Mouse (Mus musculus): ENCODE results near the gene Stab2. TPM values are rescaled to one million over a fixed set of nuclear protein-coding genes. Genes with fewer than 3 reads are reported as not detected.

The Stab2 gene
- polyA plus RNA-seq, 1 experiment from 2014 or later, result 0.24 TPM

DNA sequence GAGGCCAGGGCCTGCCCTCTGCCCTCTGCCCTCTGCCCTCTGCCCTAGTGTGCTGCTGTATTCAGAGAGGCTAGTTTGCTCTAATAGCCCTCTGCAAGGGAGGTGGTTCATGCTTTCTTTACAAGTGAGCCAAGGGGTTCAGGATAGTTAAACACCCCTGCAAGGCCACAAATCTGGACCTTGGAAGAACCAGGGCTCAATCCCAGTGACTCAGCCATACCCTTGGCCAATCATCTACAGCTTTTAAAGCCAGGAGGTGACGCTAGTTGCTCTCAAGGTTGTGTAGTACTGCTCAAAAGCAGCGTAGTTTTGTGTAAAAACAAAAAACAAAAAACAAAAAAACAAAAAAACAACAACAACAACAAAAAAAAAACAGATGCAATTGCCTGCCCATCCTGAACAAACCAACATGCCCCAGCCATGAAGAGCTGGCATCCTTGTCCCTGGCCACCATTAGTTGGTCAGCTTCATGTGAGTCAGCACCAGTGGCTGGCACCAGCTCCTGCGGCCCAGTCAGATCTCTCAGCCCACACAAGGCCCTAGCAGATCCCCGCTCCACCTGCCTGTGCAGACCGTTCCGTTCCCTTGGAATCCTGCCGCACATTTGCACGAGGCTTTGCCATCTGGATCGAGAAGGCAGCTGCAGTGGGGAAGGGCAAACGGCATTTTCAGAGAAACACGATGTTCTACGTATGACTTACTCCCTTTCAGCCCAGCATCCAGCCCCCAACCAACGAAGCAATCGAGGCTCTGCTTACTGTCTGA is 117.5 kb downstream of the Stab2 start:
- Histone ChIP-seq H3K4me1 (ENCODE audit: insufficient read depth, low read depth, low read length) (no peaks in the 10 kb centered on the region), H3K9ac (replicated peaks; ENCODE audit: low read depth) (no peak overlapping the region), H3K27me3 (replicated peaks; ENCODE audit: insufficient read depth, low read length) (no peaks in the 10 kb centered on the region), H3K4me2 (replicated peaks; ENCODE audit: low read depth, low read length) (no peak overlapping the region), H3K36me3 (ENCODE audit: insufficient read depth, low read length) (no peaks in the 10 kb centered on the region), H3K9me3 (ENCODE audit: low read length) (no peaks in the 10 kb centered on the region), H3K27ac (ENCODE audit: low read length) (no peak overlapping the region), H3K4me3 (ENCODE audit: low read depth, low read length) (no peak overlapping the region)
- TF ChIP-seq EP300 (IDR thresholded peaks at IDR 0.05) (no peak), CTCF (IDR thresholded peaks at IDR 0.05) (no peak)
- no peak for DNase-seq (ENCODE audit: low spot score)
- 93% methylated on average over 14 of the region's 14 CpGs for WGBS
- ATAC-seq, result no peak

DNA sequence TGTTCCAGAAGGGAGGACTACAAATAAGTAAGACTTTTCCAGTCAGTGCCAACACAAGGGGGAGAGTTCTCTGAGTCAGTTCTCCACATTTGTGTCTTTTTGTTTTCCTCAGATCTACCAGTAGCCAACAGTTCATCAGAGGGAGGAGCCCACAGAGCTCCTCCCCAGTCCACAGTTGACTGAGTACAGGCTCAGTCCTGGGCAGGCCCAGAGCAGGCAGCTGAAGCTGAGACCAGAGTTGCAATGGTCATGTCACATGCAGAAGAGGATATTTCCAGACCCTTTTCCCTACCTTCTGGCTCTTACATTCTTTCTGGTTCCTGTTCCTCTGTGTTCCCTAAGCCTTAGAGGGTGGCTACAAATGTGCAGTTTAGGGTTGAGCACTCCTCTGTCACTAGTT is 118.4 kb downstream of the Stab2 start:
- H3K27me3 ChIP-seq (replicated peaks; ENCODE audit: insufficient read depth, low read length), result no peaks in the 10 kb centered on the region
- no peaks in the 10 kb centered on the region for H3K9me3 ChIP-seq (ENCODE audit: low read length)
- no peak overlapping the region for H3K9ac ChIP-seq (replicated peaks; ENCODE audit: low read depth)
- TF ChIP-seq CTCF (IDR thresholded peaks at IDR 0.05), result no peak
- TF ChIP-seq EP300 (IDR thresholded peaks at IDR 0.05), result no peak
- no peak for ATAC-seq
- no peaks in the 10 kb centered on the region for H3K36me3 ChIP-seq (ENCODE audit: insufficient read depth, low read length)
- no peak overlapping the region for H3K4me2 ChIP-seq (replicated peaks; ENCODE audit: low read depth, low read length)
- H3K4me1 ChIP-seq (ENCODE audit: insufficient read depth, low read depth, low read length), result no peaks in the 10 kb centered on the region
- H3K27ac ChIP-seq (ENCODE audit: low read length), result no peak overlapping the region
- DNase-seq (ENCODE audit: low spot score), result peak; percentile 9
- no peak overlapping the region for H3K4me3 ChIP-seq (ENCODE audit: low read depth, low read length)

- Histone ChIP-seq H3K27ac (ENCODE audit: low read length) (no peak overlapping the region), H3K4me3 (ENCODE audit: low read depth, low read length) (no peak overlapping the region), H3K9ac (replicated peaks; ENCODE audit: low read depth) (no peak overlapping the region), H3K36me3 (ENCODE audit: insufficient read depth, low read length) (no peaks in the 10 kb centered on the region), H3K4me2 (replicated peaks; ENCODE audit: low read depth, low read length) (no peak overlapping the region), H3K27me3 (replicated peaks; ENCODE audit: insufficient read depth, low read length) (no peaks in the 10 kb centered on the region; the same call in 1 of the 2 replicates), H3K4me1 (ENCODE audit: insufficient read depth, low read depth, low read length) (no peaks in the 10 kb centered on the region), H3K9me3 (ENCODE audit: low read length) (no peaks in the 10 kb centered on the region)
- 87% methylated on average over 1 of the region's 1 CpGs for WGBS
- ATAC-seq (no peak), DNase-seq (ENCODE audit: low spot score) (peak; percentile 16)
- TF ChIP-seq EP300 (IDR thresholded peaks at IDR 0.05) (no peak), CTCF (IDR thresholded peaks at IDR 0.05) (no peak)
Measured at GRCm38 (mm10) chr10:86886434-86886833, 121.4 kb downstream of the Stab2 start.

- H3K27ac ChIP-seq (ENCODE audit: low read length), result no peak overlapping the region
- H3K36me3 ChIP-seq (ENCODE audit: insufficient read depth, low read length), result no peaks in the 10 kb centered on the region
- no peak for DNase-seq (ENCODE audit: low spot score)
- no peak for ATAC-seq
- no peaks in the 10 kb centered on the region; the same call in 1 of the 2 replicates for H3K27me3 ChIP-seq (replicated peaks; ENCODE audit: insufficient read depth, low read length)
- H3K4me3 ChIP-seq (ENCODE audit: low read depth, low read length), result no peak overlapping the region
- no peaks in the 10 kb centered on the region for H3K9me3 ChIP-seq (ENCODE audit: low read length)
- TF ChIP-seq CTCF (IDR thresholded peaks at IDR 0.05) (no peak), EP300 (IDR thresholded peaks at IDR 0.05) (no peak)
- H3K4me2 ChIP-seq (replicated peaks; ENCODE audit: low read depth, low read length), result no peak overlapping the region
- no peak overlapping the region for H3K9ac ChIP-seq (replicated peaks; ENCODE audit: low read depth)
- no peaks in the 10 kb centered on the region for H3K4me1 ChIP-seq (ENCODE audit: insufficient read depth, low read depth, low read length)
Measured at GRCm38 (mm10) chr10:86881448-86881847, 126.4 kb downstream of the Stab2 start.

GRCm38 (mm10) chr10:86880071-86880806 is 127.6 kb downstream of the Stab2 start:
- DNase-seq (ENCODE audit: low spot score) (no peak), ATAC-seq (no peak)
- H3K9me3 ChIP-seq (ENCODE audit: low read length), result no peaks in the 10 kb centered on the region
- TF ChIP-seq CTCF (IDR thresholded peaks at IDR 0.05) (no peak), EP300 (IDR thresholded peaks at IDR 0.05) (no peak)
- no peak overlapping the region for H3K27ac ChIP-seq (ENCODE audit: low read length)
- H3K36me3 ChIP-seq (ENCODE audit: insufficient read depth, low read length), result no peaks in the 10 kb centered on the region
- no peaks in the 10 kb centered on the region for H3K4me1 ChIP-seq (ENCODE audit: insufficient read depth, low read depth, low read length)
- no peak overlapping the region for H3K9ac ChIP-seq (replicated peaks; ENCODE audit: low read depth)
- H3K4me3 ChIP-seq (ENCODE audit: low read depth, low read length), result no peak overlapping the region
- H3K4me2 ChIP-seq (replicated peaks; ENCODE audit: low read depth, low read length), result no peak overlapping the region
- no peaks in the 10 kb centered on the region; the same call in 1 of the 2 replicates for H3K27me3 ChIP-seq (replicated peaks; ENCODE audit: insufficient read depth, low read length)
- 48% methylated on average over 5 of the region's 5 CpGs for WGBS

GRCm38 (mm10) chr10:86878721-86879120 is 129.1 kb downstream of the Stab2 start:
- Histone ChIP-seq H3K9me3 (ENCODE audit: low read length) (no peaks in the 10 kb centered on the region), H3K36me3 (ENCODE audit: insufficient read depth, low read length) (no peaks in the 10 kb centered on the region), H3K4me3 (ENCODE audit: low read depth, low read length) (no peak overlapping the region), H3K4me2 (replicated peaks; ENCODE audit: low read depth, low read length) (no peak overlapping the region), H3K27me3 (replicated peaks; ENCODE audit: insufficient read depth, low read length) (no peaks in the 10 kb centered on the region; the same call in 1 of the 2 replicates), H3K4me1 (ENCODE audit: insufficient read depth, low read depth, low read length) (no peaks in the 10 kb centered on the region), H3K27ac (ENCODE audit: low read length) (no peak overlapping the region), H3K9ac (replicated peaks; ENCODE audit: low read depth) (no peak overlapping the region)
- WGBS, result 77% methylated on average over 7 of the region's 7 CpGs
- no peak for DNase-seq (ENCODE audit: low spot score)
- no peak for ATAC-seq
- TF ChIP-seq EP300 (IDR thresholded peaks at IDR 0.05) (no peak), CTCF (IDR thresholded peaks at IDR 0.05) (no peak)

Measured in lung, postnatal 0 days (tissue).